Mouse (Mus musculus): Measurements from ENCODE around the gene Ogfod2. TPM values are rescaled to one million over a fixed set of nuclear protein-coding genes. Genes with fewer than 3 reads are reported as not detected.
A peak's percentile ranks its signal among the peaks of the same experiment; 100 is the strongest.

Gene Ogfod2
- polyA plus RNA-seq, 1 experiment from 2014 or later: 29.7 TPM

DNA sequence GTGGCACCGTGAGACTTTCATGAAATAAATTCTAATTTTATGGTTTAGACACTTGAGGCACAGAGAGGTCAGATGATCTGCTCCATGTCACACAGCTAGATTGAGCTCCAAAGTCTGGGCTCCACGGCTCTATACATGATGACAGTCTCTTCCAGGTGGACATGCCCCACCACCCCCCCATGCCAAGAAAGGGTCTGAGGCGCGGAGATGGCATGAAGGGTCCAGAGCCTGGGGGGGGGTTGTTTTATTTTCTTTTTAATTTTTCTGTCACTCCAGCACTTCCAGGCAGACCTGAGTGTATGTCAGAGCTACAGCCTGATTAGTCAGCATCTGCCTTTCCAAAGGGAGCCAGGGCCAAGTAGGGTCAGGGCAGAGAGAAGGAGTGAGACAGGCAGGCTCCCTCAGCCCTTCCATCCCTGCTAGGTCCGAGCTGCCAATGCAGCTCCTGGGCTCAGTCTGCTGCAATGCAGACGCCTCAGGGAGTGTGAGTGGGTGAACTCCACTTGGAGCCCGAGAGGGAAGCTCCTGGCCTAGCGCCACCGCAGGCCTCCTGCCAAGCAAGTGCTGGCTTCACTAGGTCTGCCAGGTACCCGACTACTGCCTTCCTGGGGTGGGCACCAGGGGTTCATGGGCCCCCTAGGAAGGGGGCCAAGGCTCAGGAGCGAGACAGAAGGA lies 18.8 kb upstream of the Ogfod2 start:
- Histone ChIP-seq H3K27me3 (ENCODE audit: control insufficient read depth, insufficient read depth, low read depth, low read length) (no peaks in the 10 kb centered on the region), H3K4me3 (ENCODE audit: low read length) (no peak overlapping the region), H3K27ac (ENCODE audit: low read length) (no peak overlapping the region), H3K9ac (ENCODE audit: low read length) (no peak overlapping the region), H3K9me3 (ENCODE audit: control insufficient read depth, low read length) (no peaks in the 10 kb centered on the region), H3K4me2 (ENCODE audit: low read depth, low read length) (no peak overlapping the region), H3K36me3 (ENCODE audit: control insufficient read depth, insufficient read depth, low read length) (no peaks in the 10 kb centered on the region), H3K4me1 (replicated peaks; ENCODE audit: control insufficient read depth, insufficient read depth, low read length) (peaks cover 17% of the 10 kb centered on the region)
- WGBS: 63% methylated on average over 11 of the region's 11 CpGs
- ATAC-seq (ENCODE audit: low read depth): no peak

DNA sequence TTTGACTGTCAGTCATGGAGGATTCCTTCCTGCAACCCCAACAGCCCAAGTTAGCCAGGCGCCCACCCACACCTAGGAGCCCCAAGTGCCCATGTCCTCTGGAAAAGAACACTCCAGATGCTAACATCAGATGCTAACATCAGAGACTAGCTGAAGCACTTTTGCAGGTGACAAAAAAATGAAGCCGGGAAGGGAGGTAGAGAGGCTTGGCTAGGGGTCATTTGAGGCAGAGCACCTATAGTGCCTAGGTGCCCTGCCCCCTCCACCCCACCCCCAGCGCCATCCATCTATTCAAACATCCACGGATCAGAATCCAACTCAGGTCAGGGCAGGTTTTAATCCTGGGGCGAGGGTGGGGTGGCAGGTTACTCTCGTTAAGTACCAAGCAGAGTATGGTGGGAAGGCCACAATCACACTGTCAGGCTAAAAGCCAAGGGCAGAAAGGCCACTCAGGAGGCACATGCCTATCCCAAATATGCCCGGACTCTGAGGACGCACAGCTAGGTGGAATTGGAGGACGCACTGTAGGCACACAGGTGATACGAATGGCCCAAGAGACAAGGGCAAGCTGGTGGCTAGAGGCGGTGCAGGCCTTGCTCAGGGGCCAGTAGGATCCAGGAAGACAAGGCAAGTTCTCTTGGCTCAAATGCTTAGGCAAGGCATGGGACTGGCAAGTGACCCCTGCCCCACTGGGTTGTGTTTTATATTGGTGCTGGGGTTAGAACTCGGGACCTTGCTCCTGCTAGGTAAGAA lies 18.1 kb upstream of the Ogfod2 start:
- Histone ChIP-seq H3K4me1 (replicated peaks; ENCODE audit: control insufficient read depth, insufficient read depth, low read length) (peaks cover 17% of the 10 kb centered on the region), H3K4me3 (ENCODE audit: low read length) (no peak overlapping the region), H3K4me2 (ENCODE audit: low read depth, low read length) (no peak overlapping the region), H3K9ac (ENCODE audit: low read length) (no peak overlapping the region), H3K9me3 (ENCODE audit: control insufficient read depth, low read length) (no peaks in the 10 kb centered on the region), H3K36me3 (ENCODE audit: control insufficient read depth, insufficient read depth, low read length) (no peaks in the 10 kb centered on the region), H3K27ac (ENCODE audit: low read length) (no peak overlapping the region), H3K27me3 (ENCODE audit: control insufficient read depth, insufficient read depth, low read depth, low read length) (no peaks in the 10 kb centered on the region)
- whole genome bisulfite sequencing: 83% methylated on average over 12 of the region's 12 CpGs
- ATAC-seq (ENCODE audit: low read depth): no peak

DNA sequence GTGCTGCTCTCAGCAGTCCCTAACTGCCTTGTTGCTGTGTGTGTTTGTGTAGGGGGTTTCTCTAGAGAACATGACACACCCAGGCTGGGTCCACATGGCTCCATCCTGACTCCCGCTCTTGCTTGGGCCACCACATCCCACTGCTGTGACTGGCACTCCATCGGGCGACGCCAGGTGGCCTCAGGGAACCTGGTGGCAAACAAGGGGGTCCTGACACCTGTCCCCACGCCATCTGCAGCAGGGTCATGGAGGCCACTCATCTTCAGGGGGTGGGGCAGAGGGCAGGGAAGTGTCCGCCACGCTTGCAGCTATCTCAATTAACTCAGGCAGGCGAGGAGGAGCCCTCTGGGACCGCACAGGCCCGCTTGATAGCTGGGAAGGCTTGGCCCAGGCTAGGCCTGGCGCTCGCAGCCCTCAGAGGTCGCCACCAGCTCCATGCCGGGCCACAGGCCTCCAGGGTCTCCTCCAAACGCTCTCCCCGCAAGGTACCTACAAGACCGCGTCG lies 17.0 kb upstream of the Ogfod2 start:
- no peaks in the 10 kb centered on the region for H3K9me3 ChIP-seq (ENCODE audit: control insufficient read depth, low read length)
- peak overlapping the region; percentile 69 for H3K9ac ChIP-seq (ENCODE audit: low read length)
- peak; percentile 41 for ATAC-seq (ENCODE audit: low read depth)
- peak overlapping the region; percentile 59 for H3K4me3 ChIP-seq (ENCODE audit: low read length)
- H3K27me3 ChIP-seq (ENCODE audit: control insufficient read depth, insufficient read depth, low read depth, low read length): no peaks in the 10 kb centered on the region
- peak overlapping the region; percentile 97 for H3K4me2 ChIP-seq (ENCODE audit: low read depth, low read length)
- H3K27ac ChIP-seq (ENCODE audit: low read length): no peak overlapping the region
- H3K4me1 ChIP-seq (replicated peaks; ENCODE audit: control insufficient read depth, insufficient read depth, low read length): peaks cover 17% of the 10 kb centered on the region
- WGBS: 14% methylated on average over 19 of the region's 19 CpGs
- H3K36me3 ChIP-seq (ENCODE audit: control insufficient read depth, insufficient read depth, low read length): no peaks in the 10 kb centered on the region

DNA sequence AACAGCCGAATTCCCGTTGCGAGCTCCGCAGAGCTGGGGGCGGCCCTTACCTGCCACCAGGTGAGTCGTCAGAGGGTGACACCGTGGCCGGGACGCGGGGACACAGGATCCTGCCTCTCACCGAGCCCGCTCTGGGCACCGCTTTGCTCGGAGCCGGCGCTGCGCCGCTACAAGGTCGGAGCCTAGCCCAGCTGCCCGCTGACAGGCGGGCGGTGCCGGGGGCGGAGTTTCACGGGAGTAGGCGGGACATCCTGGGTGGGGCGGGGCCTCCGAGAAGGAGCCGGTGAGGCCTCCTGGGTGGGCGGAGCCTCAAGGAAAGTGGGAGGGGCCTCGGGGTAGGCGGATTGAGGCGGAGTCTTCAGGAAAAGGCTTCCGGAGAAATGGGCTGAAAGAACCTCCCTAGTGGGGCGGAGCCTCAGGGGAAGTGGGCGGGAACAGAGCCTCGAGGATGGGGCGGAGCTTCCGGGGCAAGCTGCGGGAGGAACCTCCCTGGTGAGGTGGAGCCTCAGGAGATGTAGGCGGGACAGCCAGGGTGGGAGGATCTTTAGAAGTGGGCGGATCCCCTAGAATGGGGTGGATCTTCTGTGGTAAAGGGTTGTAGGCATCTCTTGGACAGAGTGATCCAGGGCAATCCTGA lies 16.4 kb upstream of the Ogfod2 start, which contains the start of gene Abcb9:
Abcb9 (minus strand) TSS at position 203 of the 637 bp plus-strand sequence.
- WGBS: under 1% methylated on average over 42 of the region's 42 CpGs
- ATAC-seq (ENCODE audit: low read depth): peak; percentile 87

DNA sequence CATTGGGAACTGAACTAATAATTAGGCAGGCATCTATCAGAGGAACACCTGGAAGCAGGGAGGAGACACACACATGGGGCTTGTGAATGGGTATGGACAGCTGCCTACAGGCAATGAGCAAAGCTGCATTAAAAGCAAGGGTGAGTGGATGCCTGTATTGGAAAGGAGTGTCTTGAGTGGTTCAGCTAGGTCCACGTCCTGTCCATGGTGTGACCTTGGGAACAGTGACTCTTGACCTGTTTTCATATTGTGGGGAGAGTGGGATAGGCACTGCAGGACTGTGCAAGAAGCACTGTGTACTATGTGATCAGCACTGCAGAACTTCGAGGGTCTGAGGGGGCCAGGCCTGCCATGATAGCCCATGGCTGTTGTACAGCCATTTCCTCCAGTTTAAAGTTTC lies 13.2 kb upstream of the Ogfod2 start:
- no peak overlapping the region for H3K4me3 ChIP-seq (ENCODE audit: low read length)
- peaks cover 10% of the 10 kb centered on the region for H3K4me1 ChIP-seq (replicated peaks; ENCODE audit: control insufficient read depth, insufficient read depth, low read length)
- WGBS: 73% methylated on average over 2 of the region's 2 CpGs
- H3K4me2 ChIP-seq (ENCODE audit: low read depth, low read length): no peak overlapping the region
- no peaks in the 10 kb centered on the region for H3K27me3 ChIP-seq (ENCODE audit: control insufficient read depth, insufficient read depth, low read depth, low read length)
- no peak for ATAC-seq (ENCODE audit: low read depth)
- H3K9ac ChIP-seq (ENCODE audit: low read length): no peak overlapping the region
- no peak overlapping the region for H3K27ac ChIP-seq (ENCODE audit: low read length)
- H3K9me3 ChIP-seq (ENCODE audit: control insufficient read depth, low read length): no peaks in the 10 kb centered on the region
- no peaks in the 10 kb centered on the region for H3K36me3 ChIP-seq (ENCODE audit: control insufficient read depth, insufficient read depth, low read length)

More for the DNA sequence above, 16.4 kb upstream of the Ogfod2 start, which contains the start of gene Abcb9:
- Histone ChIP-seq H3K27ac (ENCODE audit: low read length) (no peak within 1 kb of the TSS), H3K9ac (ENCODE audit: low read length) (peak within 1 kb of the TSS; percentile 69), H3K4me3 (ENCODE audit: low read length) (peak within 1 kb of the TSS; percentile 59), H3K9me3 (ENCODE audit: control insufficient read depth, low read length) (no peaks in the 10 kb centered on the region), H3K27me3 (ENCODE audit: control insufficient read depth, insufficient read depth, low read depth, low read length) (no peaks in the 10 kb centered on the region), H3K4me1 (replicated peaks; ENCODE audit: control insufficient read depth, insufficient read depth, low read length) (peaks cover 17% of the 10 kb centered on the region), H3K4me2 (ENCODE audit: low read depth, low read length) (peak within 1 kb of the TSS; percentile 97), H3K36me3 (ENCODE audit: control insufficient read depth, insufficient read depth, low read length) (no peaks in the 10 kb centered on the region)

DNA sequence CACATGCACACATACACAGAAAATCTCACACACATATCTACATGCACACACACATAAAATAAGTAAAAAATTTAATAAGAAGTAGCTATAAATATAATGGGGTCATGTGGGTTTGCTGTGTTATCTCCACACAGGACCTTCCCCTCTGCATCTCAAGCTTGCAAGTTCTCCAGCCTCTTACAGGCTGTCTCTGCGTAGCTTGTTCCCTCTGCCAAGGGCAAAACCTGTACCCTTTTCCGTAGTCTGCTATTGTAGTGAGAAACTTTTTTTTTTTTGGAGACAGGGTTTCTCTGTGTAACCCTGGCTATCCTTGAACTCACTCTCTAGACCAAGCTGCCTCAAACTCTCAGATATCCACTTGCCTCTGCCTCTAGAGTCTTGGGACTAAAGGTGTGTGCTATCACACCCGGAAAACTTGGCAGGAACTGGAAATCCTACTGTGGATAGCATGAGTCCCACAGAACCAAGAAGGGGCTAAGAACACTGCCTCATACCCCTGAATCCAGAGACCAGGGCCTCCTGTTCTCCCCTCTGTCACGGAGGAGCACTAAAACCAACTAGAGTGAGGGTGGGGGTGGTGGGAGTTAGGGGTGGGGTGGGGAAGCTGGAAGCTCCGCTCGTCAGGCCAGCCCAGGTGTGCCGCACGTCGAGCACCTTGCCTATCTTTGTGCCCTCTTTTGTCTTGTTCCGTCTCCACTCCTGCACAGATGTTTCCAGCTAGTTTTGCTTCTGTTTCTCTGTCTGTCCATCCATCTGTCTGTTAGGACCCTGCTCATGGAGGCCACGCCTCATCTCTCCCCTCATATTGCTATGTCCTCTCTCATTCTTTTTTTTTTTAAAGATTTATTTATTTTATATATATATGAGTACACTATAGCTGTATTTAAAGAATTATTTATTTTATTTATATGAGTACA lies 11.7 kb upstream of the Ogfod2 start:
- Histone ChIP-seq H3K4me3 (ENCODE audit: low read length) (no peak overlapping the region), H3K9me3 (ENCODE audit: control insufficient read depth, low read length) (no peaks in the 10 kb centered on the region), H3K9ac (ENCODE audit: low read length) (no peak overlapping the region), H3K4me2 (ENCODE audit: low read depth, low read length) (no peak overlapping the region), H3K27ac (ENCODE audit: low read length) (no peak overlapping the region), H3K4me1 (replicated peaks; ENCODE audit: control insufficient read depth, insufficient read depth, low read length) (peaks cover 5% of the 10 kb centered on the region), H3K36me3 (ENCODE audit: control insufficient read depth, insufficient read depth, low read length) (no peaks in the 10 kb centered on the region), H3K27me3 (ENCODE audit: control insufficient read depth, insufficient read depth, low read depth, low read length) (no peaks in the 10 kb centered on the region)
- 80% methylated on average over 11 of the region's 11 CpGs for WGBS
- no peak for ATAC-seq (ENCODE audit: low read depth)

DNA sequence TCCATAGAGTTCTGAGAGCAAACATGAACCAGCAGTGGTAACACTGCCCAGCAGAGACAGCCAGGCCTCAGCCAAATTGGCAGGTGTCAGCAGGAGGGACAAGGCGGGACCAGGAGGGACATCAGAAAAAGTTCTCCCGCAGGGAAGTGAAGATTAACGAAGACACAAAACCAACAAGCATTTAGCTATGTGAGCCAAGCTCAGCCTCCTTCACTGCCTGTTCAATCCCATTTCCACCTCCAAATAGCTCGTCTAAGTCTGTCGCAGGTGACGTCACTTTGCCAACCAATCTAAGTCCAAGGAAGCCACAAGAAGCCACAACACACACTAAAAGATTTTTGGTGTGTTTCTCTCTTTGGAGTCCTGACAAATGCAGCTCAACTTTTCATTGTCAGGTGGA lies 9.8 kb upstream of the Ogfod2 start:
- Histone ChIP-seq H3K4me3 (ENCODE audit: low read length) (no peak overlapping the region), H3K9ac (ENCODE audit: low read length) (no peak overlapping the region), H3K4me1 (replicated peaks; ENCODE audit: control insufficient read depth, insufficient read depth, low read length) (no peaks in the 10 kb centered on the region), H3K36me3 (ENCODE audit: control insufficient read depth, insufficient read depth, low read length) (no peaks in the 10 kb centered on the region), H3K27ac (ENCODE audit: low read length) (no peak overlapping the region), H3K9me3 (ENCODE audit: control insufficient read depth, low read length) (no peaks in the 10 kb centered on the region), H3K27me3 (ENCODE audit: control insufficient read depth, insufficient read depth, low read depth, low read length) (no peaks in the 10 kb centered on the region), H3K4me2 (ENCODE audit: low read depth, low read length) (no peak overlapping the region)
- no peak for ATAC-seq (ENCODE audit: low read depth)
- WGBS: 79% methylated on average over 6 of the region's 6 CpGs

DNA sequence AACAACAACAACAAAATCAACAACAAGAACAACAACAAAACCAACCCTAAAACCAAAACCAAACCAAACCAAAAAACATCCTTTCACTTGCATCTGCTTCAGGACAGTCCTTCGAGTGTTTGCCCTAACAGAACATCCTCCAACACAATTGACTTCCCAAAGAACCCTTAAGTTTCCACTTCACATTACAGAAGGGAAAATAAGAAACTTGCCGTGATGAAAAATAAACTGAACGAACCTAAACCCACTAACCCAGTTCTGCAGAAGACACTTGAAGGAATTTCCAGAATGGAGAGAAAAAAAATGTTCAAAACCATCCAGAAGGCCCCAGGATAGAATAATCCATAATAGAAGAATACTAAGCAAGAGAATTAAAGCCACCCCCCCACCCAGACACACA lies 9.1 kb upstream of the Ogfod2 start:
- no peaks in the 10 kb centered on the region for H3K4me1 ChIP-seq (replicated peaks; ENCODE audit: control insufficient read depth, insufficient read depth, low read length)
- WGBS: 65% methylated on average over 3 of the region's 3 CpGs
- H3K4me2 ChIP-seq (ENCODE audit: low read depth, low read length): no peak overlapping the region
- H3K4me3 ChIP-seq (ENCODE audit: low read length): no peak overlapping the region
- ATAC-seq (ENCODE audit: low read depth): no peak
- H3K9ac ChIP-seq (ENCODE audit: low read length): no peak overlapping the region
- H3K36me3 ChIP-seq (ENCODE audit: control insufficient read depth, insufficient read depth, low read length): no peaks in the 10 kb centered on the region
- H3K27me3 ChIP-seq (ENCODE audit: control insufficient read depth, insufficient read depth, low read depth, low read length): no peaks in the 10 kb centered on the region
- H3K27ac ChIP-seq (ENCODE audit: low read length): no peak overlapping the region
- no peaks in the 10 kb centered on the region for H3K9me3 ChIP-seq (ENCODE audit: control insufficient read depth, low read length)
